Mouse (Mus musculus): ENCODE measurements around the gene Nek8. TPM values are rescaled to one million over a fixed set of nuclear protein-coding genes. Genes with fewer than 3 reads are reported as not detected.

Gene Nek8
- polyA plus RNA-seq, 1 experiment from 2014 or later, result 9.4 TPM

GRCm38 (mm10) chr11:78163681-78164603 is 12.5 kb downstream of the Nek8 start:
- peaks cover 5% of the 10 kb centered on the region; the same call in 1 of the 2 replicates for H3K27me3 ChIP-seq
- peak overlapping the region; percentile 99 for H3K27ac ChIP-seq
- peak overlapping the region; percentile 84 for H3K4me2 ChIP-seq
- no peaks in the 10 kb centered on the region for H3K9me3 ChIP-seq
- 0% methylated on average over 22 of the region's 22 CpGs for WGBS
- peak; percentile 66 for ATAC-seq (ENCODE audit: low FRiP score)
- peak overlapping the region; percentile 99 for H3K9ac ChIP-seq
- peaks cover 40% of the 10 kb centered on the region for H3K36me3 ChIP-seq (replicated peaks)
- H3K4me1 ChIP-seq, result peaks cover 35% of the 10 kb centered on the region
- peak overlapping the region; percentile 99 for H3K4me3 ChIP-seq (replicated peaks)

GRCm38 (mm10) chr11:78163045-78163444 is 13.4 kb downstream of the Nek8 start:
- Histone ChIP-seq H3K4me1 (peaks cover 38% of the 10 kb centered on the region), H3K9ac (peak overlapping the region; percentile 99), H3K27ac (peak overlapping the region; percentile 99), H3K4me2 (peak overlapping the region; percentile 84), H3K9me3 (no peaks in the 10 kb centered on the region), H3K36me3 (replicated peaks) (peaks cover 49% of the 10 kb centered on the region), H3K4me3 (replicated peaks) (peak overlapping the region; percentile 99), H3K27me3 (peaks cover 5% of the 10 kb centered on the region; the same call in 1 of the 2 replicates)
- WGBS, result 75% methylated on average over 2 of the region's 2 CpGs
- no peak for ATAC-seq (ENCODE audit: low FRiP score)

GRCm38 (mm10) chr11:78162504-78162903 is 14.0 kb downstream of the Nek8 start:
- peaks cover 54% of the 10 kb centered on the region for H3K36me3 ChIP-seq (replicated peaks)
- 52% methylated on average over 6 of the region's 6 CpGs for WGBS
- peak overlapping the region; percentile 99 for H3K27ac ChIP-seq
- ATAC-seq (ENCODE audit: low FRiP score), result no peak
- peaks cover 5% of the 10 kb centered on the region; the same call in 1 of the 2 replicates for H3K27me3 ChIP-seq
- peak overlapping the region; percentile 99 for H3K4me3 ChIP-seq (replicated peaks)
- H3K4me2 ChIP-seq, result peak overlapping the region; percentile 84
- no peaks in the 10 kb centered on the region for H3K9me3 ChIP-seq
- peak overlapping the region; percentile 99 for H3K9ac ChIP-seq
- peaks cover 38% of the 10 kb centered on the region for H3K4me1 ChIP-seq

- H3K4me1 ChIP-seq, result peaks cover 39% of the 10 kb centered on the region
- peaks cover 60% of the 10 kb centered on the region for H3K36me3 ChIP-seq (replicated peaks)
- peaks cover 5% of the 10 kb centered on the region; the same call in 1 of the 2 replicates for H3K27me3 ChIP-seq
- no peaks in the 10 kb centered on the region for H3K9me3 ChIP-seq
- H3K27ac ChIP-seq, result peak overlapping the region; percentile 99; the same call in 1 of the 2 replicates
- no peak for ATAC-seq (ENCODE audit: low FRiP score)
- 0 out of 2 replicates have a peak overlapping the region, but pooled peaks have one; percentile 99 for H3K4me3 ChIP-seq (replicated peaks)
- WGBS, result 76% methylated on average over 4 of the region's 4 CpGs
- H3K9ac ChIP-seq, result peak overlapping the region; percentile 99; the same call in 1 of the 2 replicates
- H3K4me2 ChIP-seq, result peak overlapping the region; percentile 84; the same call in 1 of the 2 replicates
Observed at GRCm38 (mm10) chr11:78161968-78162367, 14.5 kb downstream of the Nek8 start.

GRCm38 (mm10) chr11:78161169-78161568 is 15.3 kb downstream of the Nek8 start:
- H3K9me3 ChIP-seq, result no peaks in the 10 kb centered on the region
- no peak overlapping the region for H3K9ac ChIP-seq
- H3K27ac ChIP-seq, result no peak overlapping the region
- peaks cover 66% of the 10 kb centered on the region for H3K36me3 ChIP-seq (replicated peaks)
- H3K4me3 ChIP-seq (replicated peaks), result no peak overlapping the region
- peaks cover 41% of the 10 kb centered on the region for H3K4me1 ChIP-seq
- no peak overlapping the region for H3K4me2 ChIP-seq
- 93% methylated on average over 14 of the region's 14 CpGs for WGBS
- no peaks in the 10 kb centered on the region for H3K27me3 ChIP-seq
- no peak for ATAC-seq (ENCODE audit: low FRiP score)

GRCm38 (mm10) chr11:78160675-78161074 is 15.8 kb downstream of the Nek8 start:
- Histone ChIP-seq H3K36me3 (replicated peaks) (peaks cover 71% of the 10 kb centered on the region), H3K4me3 (replicated peaks) (no peak overlapping the region), H3K4me1 (peaks cover 36% of the 10 kb centered on the region), H3K9ac (no peak overlapping the region), H3K4me2 (no peak overlapping the region), H3K9me3 (no peaks in the 10 kb centered on the region), H3K27me3 (no peaks in the 10 kb centered on the region), H3K27ac (no peak overlapping the region)
- 90% methylated on average over 3 of the region's 3 CpGs for WGBS
- no peak for ATAC-seq (ENCODE audit: low FRiP score)

GRCm38 (mm10) chr11:78160171-78160570 is 16.3 kb downstream of the Nek8 start:
- peaks cover 76% of the 10 kb centered on the region for H3K36me3 ChIP-seq (replicated peaks)
- no peak overlapping the region for H3K27ac ChIP-seq
- H3K9ac ChIP-seq, result no peak overlapping the region
- H3K27me3 ChIP-seq, result no peaks in the 10 kb centered on the region
- H3K4me2 ChIP-seq, result no peak overlapping the region
- no peaks in the 10 kb centered on the region for H3K9me3 ChIP-seq
- no peak for ATAC-seq (ENCODE audit: low FRiP score)
- H3K4me1 ChIP-seq, result peaks cover 35% of the 10 kb centered on the region
- no peak overlapping the region for H3K4me3 ChIP-seq (replicated peaks)
- WGBS, result 90% methylated on average over 18 of the region's 18 CpGs

GRCm38 (mm10) chr11:78159557-78159956 is 16.9 kb downstream of the Nek8 start:
- 91% methylated on average over 7 of the region's 7 CpGs for WGBS
- H3K4me2 ChIP-seq, result no peak overlapping the region
- H3K27ac ChIP-seq, result 0 out of 2 replicates have a peak overlapping the region, but pooled peaks have one; percentile 25
- no peak overlapping the region for H3K9ac ChIP-seq
- no peak for ATAC-seq (ENCODE audit: low FRiP score)
- peaks cover 82% of the 10 kb centered on the region for H3K36me3 ChIP-seq (replicated peaks)
- H3K4me3 ChIP-seq (replicated peaks), result no peak overlapping the region
- H3K9me3 ChIP-seq, result no peaks in the 10 kb centered on the region
- peaks cover 35% of the 10 kb centered on the region for H3K4me1 ChIP-seq
- H3K27me3 ChIP-seq, result no peaks in the 10 kb centered on the region

DNA sequence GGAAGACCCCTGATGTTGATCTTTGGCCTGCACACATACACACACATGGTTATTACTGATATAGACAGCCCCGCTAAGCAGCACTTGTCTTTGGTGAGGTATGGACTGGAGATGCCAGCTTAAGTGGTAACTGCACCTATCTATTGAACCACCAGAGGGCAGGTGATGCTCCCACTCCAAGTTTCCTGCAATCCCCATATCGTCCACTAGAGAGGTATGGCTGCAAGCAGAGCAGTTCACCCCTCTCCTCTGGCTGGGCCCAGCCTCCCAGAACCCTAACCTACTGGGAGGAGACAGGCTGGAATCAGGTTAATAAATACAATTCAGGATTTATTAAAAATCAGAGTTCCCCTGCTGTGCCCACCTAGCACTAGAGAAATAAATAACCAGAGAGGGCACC is 17.4 kb downstream of the Nek8 start:
- 30% methylated on average over 2 of the region's 2 CpGs for WGBS
- ATAC-seq (ENCODE audit: low FRiP score), result no peak
- H3K36me3 ChIP-seq (replicated peaks), result peaks cover 87% of the 10 kb centered on the region
- peaks cover 35% of the 10 kb centered on the region for H3K4me1 ChIP-seq
- H3K4me3 ChIP-seq (replicated peaks), result no peak overlapping the region
- no peaks in the 10 kb centered on the region for H3K9me3 ChIP-seq
- no peaks in the 10 kb centered on the region for H3K27me3 ChIP-seq
- H3K27ac ChIP-seq, result 0 out of 2 replicates have a peak overlapping the region, but pooled peaks have one; percentile 25
- H3K4me2 ChIP-seq, result no peak overlapping the region
- H3K9ac ChIP-seq, result no peak overlapping the region

GRCm38 (mm10) chr11:78156156-78156699 is 20.2 kb downstream of the Nek8 start:
- H3K27ac ChIP-seq, result no peak overlapping the region

GRCm38 (mm10) chr11:78155674-78156073 is 20.8 kb downstream of the Nek8 start:
- H3K36me3 ChIP-seq (replicated peaks), result peaks cover 95% of the 10 kb centered on the region
- ATAC-seq (ENCODE audit: low FRiP score), result no peak

More at GRCm38 (mm10) chr11:78156156-78156699, 20.2 kb downstream of the Nek8 start:
- no peak overlapping the region for H3K9ac ChIP-seq
- H3K9me3 ChIP-seq, result no peaks in the 10 kb centered on the region
- peaks cover 18% of the 10 kb centered on the region for H3K4me1 ChIP-seq
- H3K4me2 ChIP-seq, result no peak overlapping the region
- H3K36me3 ChIP-seq (replicated peaks), result peaks cover 95% of the 10 kb centered on the region
- H3K4me3 ChIP-seq (replicated peaks), result no peak overlapping the region
- H3K27me3 ChIP-seq, result no peaks in the 10 kb centered on the region
- 63% methylated on average over 6 of the region's 6 CpGs for WGBS
- ATAC-seq (ENCODE audit: low FRiP score), result no peak

GRCm38 (mm10) chr11:78153778-78154177 is 22.7 kb downstream of the Nek8 start:
- no peak overlapping the region for H3K9ac ChIP-seq
- ATAC-seq (ENCODE audit: low FRiP score), result no peak
- WGBS, result 89% methylated on average over 13 of the region's 13 CpGs
- no peaks in the 10 kb centered on the region for H3K27me3 ChIP-seq
- no peak overlapping the region for H3K4me2 ChIP-seq
- 0 out of 2 replicates have a peak overlapping the region, but pooled peaks have one; percentile 27 for H3K27ac ChIP-seq
- H3K9me3 ChIP-seq, result no peaks in the 10 kb centered on the region
- H3K4me1 ChIP-seq, result peaks cover 11% of the 10 kb centered on the region
- H3K36me3 ChIP-seq (replicated peaks), result peaks cover 93% of the 10 kb centered on the region
- H3K4me3 ChIP-seq (replicated peaks), result no peak overlapping the region

More at GRCm38 (mm10) chr11:78155674-78156073, 20.8 kb downstream of the Nek8 start:
- H3K4me2 ChIP-seq, result no peak overlapping the region
- H3K4me3 ChIP-seq (replicated peaks), result no peak overlapping the region
- no peak overlapping the region for H3K27ac ChIP-seq
- H3K9ac ChIP-seq, result no peak overlapping the region
- H3K4me1 ChIP-seq, result peaks cover 18% of the 10 kb centered on the region
- WGBS, result 79% methylated on average over 5 of the region's 5 CpGs
- no peaks in the 10 kb centered on the region for H3K27me3 ChIP-seq
- no peaks in the 10 kb centered on the region for H3K9me3 ChIP-seq
